Mouse (Mus musculus) left cerebral cortex, postnatal 10 days (tissue): ENCODE results near the gene Myo1d. TPM values are rescaled to one million over a fixed set of nuclear protein-coding genes. Genes with fewer than 3 reads are reported as not detected.
A peak's percentile ranks its signal among the peaks of the same experiment; 100 is the strongest.

ENCODE experiments used
- DNase-seq, 2 experiments: peaks; one replicate each; pipeline ENCODE4 v3.0.0; 2021 to 2022; ENCODE audit warnings: low spot score in 2 of 2, mixed read lengths in 1 of 2; ENCODE audit errors: extremely low spot score in 1 of 2
- intact Hi-C: fragments of 180-260 bp; cut with DNase I; formaldehyde crosslinking; loops from one replicate; pipeline ENCODE4 v1.15.1; 2025
- total RNA-seq, 2 experiments: library from RNA; stranded (reverse); gene quantifications; 2 replicates each; pipeline ENCODE4 v1.2.3; 2021

Gene Myo1d
- total RNA-seq, 2 experiments from 2014 or later: 3.1 TPM

- intact Hi-C loops: no loop called here
Observed at GRCm38 (mm10) chr11:80499550-80499952, 280.3 kb downstream of the Myo1d start.

DNA sequence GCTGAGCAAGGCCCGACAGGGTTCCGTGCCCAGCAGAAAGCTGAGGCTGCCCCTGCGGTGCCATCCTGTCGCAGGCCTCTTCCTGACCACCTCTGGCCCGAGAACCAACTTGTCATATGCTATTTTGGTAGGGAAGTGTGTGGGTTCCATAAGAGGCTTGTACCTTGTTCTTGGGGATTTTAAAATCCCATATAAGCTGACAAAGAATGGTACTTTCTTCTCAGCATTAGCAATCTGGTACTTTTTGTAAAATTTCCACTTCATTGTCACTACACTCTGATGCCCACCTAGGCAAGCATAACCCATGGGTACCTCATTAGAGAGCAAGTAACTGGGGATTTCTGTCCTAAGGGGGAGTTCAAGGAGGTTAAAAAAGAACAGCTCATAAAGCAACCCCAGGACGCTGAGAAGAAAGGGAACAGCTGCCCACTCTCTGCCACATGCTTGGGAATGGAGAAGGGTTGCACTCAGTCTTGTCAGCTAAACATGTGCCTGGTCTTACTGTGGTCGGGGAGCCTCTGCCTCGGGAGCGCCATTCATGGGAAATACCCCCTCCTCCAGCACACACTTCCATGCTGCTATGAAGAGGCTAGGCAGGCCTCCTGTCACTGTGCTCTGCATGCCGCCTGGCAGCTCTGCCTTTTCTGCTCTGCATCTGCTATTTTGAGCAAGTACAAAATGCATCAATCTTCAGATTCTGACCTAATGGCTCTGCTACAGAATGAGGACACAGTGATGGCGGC lies 281.3 kb downstream of the Myo1d start:
- intact Hi-C loops: no loop called here
- no peak for DNase-seq

More at GRCm38 (mm10) chr11:80499550-80499952, 280.3 kb downstream of the Myo1d start:
- no peak for DNase-seq

- intact Hi-C loops: no loop called here
- DNase-seq: no peak
Observed at GRCm38 (mm10) chr11:80497225-80497919, 282.5 kb downstream of the Myo1d start.

- no peak for DNase-seq
- intact Hi-C loops: no loop called here
Observed at GRCm38 (mm10) chr11:80496640-80497039, 283.2 kb downstream of the Myo1d start.

- no peak for DNase-seq
- intact Hi-C loops: no loop called here
Observed at GRCm38 (mm10) chr11:80495972-80496371, 283.9 kb downstream of the Myo1d start.

GRCm38 (mm10) chr11:80494852-80495251 lies 285.0 kb downstream of the Myo1d start:
- no peak for DNase-seq
- intact Hi-C loops: no loop called here

GRCm38 (mm10) chr11:80493186-80493585 lies 286.6 kb downstream of the Myo1d start:
- DNase-seq: no peak
- intact Hi-C loops: no loop called here

GRCm38 (mm10) chr11:80490831-80491230 lies 289.0 kb downstream of the Myo1d start:
- DNase-seq: no peak
- intact Hi-C loops: no loop called here

DNA sequence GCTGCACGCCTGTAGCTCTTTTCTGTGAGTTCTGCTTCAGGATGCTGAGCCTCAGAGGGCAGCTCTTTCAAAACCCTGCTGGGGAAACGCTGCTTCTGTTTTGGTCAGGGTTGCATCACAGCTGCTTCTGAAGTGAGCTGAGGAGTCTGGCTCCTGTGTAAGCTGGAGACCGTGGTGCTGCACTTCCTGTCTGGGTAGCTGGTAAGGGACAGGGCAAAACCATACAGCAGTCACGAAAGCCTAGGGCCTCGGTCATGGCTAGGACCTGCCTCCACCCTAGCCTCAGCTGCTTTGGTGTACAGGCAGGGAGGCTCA lies 290.0 kb downstream of the Myo1d start:
- no peak for DNase-seq
- intact Hi-C loops: no loop called here

- intact Hi-C loops: no loop called here
- DNase-seq: peak in 1 of 2 experiments; percentile 70
Observed at GRCm38 (mm10) chr11:80489172-80489881, 290.5 kb downstream of the Myo1d start.

- intact Hi-C loops: no loop called here
- DNase-seq: no peak
Observed at GRCm38 (mm10) chr11:80487904-80488587, 291.8 kb downstream of the Myo1d start.

DNA sequence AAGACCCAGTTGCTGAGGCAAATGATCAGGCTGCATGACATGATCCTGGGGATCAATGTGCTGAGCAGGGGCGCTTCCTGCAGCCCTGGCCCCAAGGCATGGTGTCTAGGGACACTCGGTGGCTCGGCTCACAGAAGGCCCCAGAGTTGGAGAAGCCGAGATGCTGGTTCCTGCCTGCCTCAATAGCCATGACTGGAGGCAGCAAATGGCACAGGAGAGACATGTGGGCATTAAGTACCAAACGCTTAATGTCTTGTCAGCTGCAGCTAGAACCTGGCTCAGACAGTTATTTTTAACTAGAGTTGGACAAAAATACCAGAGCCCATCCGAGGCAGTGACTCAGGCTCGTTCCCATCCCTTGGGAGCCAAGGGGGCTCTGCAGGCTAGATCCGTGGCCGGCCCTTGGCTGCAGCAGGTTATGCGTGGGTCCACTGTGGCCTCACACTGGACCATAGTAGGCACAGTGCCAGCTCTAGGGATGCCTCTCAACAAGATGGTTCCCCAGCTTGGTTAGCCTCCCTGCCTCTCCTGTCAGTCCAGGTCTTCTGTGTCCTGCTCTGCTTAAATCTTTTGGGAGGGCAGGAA lies 294.1 kb downstream of the Myo1d start:
- DNase-seq: peak in 1 of 2 experiments; percentile 59
- intact Hi-C loops: no loop called here

DNA sequence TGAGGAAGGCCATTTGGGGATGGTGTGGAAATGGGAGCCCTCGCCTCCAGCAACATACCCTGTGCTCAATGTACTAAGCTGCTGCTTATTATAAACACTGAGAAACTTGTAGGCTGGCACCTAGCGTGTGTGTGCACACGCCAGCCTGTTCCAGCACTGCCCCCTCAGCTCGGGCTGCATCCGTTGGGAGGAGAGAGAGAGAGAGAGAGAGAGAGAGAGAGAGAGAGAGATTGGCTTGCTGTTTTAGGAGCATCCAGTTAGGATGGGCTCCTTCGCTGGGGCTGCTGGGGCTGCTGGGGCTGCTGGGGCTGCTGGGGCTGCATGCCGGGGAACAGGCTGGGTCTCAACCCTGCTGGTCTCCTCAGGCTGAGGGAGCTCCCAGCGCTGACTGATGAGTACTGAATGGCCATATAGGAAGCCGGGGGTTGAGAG lies 294.7 kb downstream of the Myo1d start:
- intact Hi-C loops: no loop called here
- peak in 1 of 2 experiments; percentile 49 for DNase-seq

DNA sequence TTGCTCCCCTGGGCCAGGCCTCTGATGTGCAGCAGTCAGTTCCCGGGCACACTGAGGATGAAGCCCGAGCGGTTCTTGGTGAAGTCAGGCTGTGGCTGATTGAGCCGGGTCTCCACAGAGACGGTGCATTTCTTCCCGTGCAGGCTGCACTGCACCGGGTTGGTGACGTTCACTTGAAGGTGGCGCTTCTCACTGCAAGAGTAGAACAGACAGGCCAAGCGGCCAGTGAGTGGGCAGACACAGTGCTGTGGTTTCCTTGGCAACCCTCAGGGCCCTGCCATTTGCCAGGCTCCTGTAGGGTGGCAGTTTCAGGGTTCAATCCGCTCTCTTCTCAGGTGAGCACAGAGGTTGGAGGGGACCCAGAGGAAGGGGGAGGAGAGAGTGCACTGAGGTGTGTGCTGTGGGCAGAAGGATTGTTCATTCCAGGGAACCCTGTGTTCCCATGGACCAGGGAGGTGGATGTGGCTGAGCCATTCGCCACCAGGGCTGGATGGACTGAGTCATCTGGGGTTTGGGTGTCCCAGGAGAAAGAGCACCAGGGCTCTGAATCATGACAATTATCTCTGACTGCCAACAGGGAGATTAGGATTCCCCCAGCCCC lies 295.5 kb downstream of the Myo1d start:
- intact Hi-C loops: loop anchor here (5.0 kb wide), 3 partner anchors 33 to 118 kb away; no protein-coding TSS in a partner anchor

GRCm38 (mm10) chr11:80483536-80484067 lies 296.2 kb downstream of the Myo1d start:
- DNase-seq: no peak

More for the DNA sequence above, 295.5 kb downstream of the Myo1d start:
- DNase-seq: peak; percentile 83 to 87

DNA sequence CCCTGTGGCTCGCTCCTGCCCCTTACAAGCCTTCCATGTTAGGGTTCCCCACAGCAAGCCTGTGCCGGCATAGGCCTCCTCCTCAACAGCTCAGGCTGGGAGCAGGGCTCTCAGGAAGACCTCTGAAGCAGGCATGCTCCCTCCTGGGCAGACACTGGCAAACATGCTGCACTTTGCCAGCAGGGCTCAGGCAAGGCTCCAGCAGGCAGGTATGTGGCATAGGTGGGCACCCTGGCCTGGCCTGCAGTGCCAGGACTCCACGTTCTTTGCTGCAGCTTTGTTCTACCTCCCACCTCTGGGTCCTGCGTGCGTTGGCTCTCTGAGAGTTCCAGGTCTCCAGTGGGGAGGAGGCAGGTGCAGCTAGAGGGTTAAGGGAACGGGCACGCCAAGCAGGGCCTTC lies 296.9 kb downstream of the Myo1d start:
- intact Hi-C loops: loop anchor here (5.0 kb wide), 3 partner anchors 34 to 119 kb away; no protein-coding TSS in a partner anchor
- DNase-seq: peak in 1 of 2 experiments; percentile 45

More at GRCm38 (mm10) chr11:80483536-80484067, 296.2 kb downstream of the Myo1d start:
- intact Hi-C loops: loop anchor here (5.0 kb wide), 3 partner anchors 34 to 119 kb away; no protein-coding TSS in a partner anchor

DNA sequence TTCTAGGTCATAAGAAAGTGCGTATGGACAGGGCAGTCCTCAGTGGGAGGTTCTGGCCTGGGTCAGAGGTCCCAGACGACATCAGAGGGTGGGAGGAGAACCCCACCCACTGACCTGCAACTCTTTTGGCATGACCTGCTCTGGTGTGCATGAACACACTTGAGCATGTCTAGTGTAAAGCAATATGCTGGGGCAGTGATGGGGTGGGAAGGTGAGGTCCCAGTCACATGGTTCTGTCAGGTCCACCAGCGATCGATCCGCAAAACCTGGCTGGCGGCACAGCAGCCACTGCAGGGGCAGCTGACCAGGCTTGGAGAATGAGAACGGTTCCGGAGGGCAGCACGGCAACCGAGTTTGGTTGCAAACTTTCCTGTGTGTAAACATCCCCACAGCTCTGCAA lies 297.5 kb downstream of the Myo1d start:
- DNase-seq: peak in 1 of 2 experiments; percentile 28
- intact Hi-C loops: loop anchor here (5.0 kb wide), 3 partner anchors 35 to 120 kb away; no protein-coding TSS in a partner anchor
